Mouse (Mus musculus) embryonic facial prominence, embryonic 14.5 days (tissue): Measurements from ENCODE around the gene BC067074. TPM values are rescaled to one million over a fixed set of nuclear protein-coding genes. Genes with fewer than 3 reads are reported as not detected.
"Not testable (repeated sequence)": the region's sequence is repeated elsewhere in the genome, so short reads cannot be mapped to it uniquely, and the experiment has no call there.

Source experiments
- ATAC-seq: fragments of 200-750 bp; cut with Nextera tagmentation; 2 replicates; pipeline ENCODE4 v1.8.0; 2017; ENCODE audit warnings: low read depth, moderate number of reproducible peaks, moderate TSS enrichment
- DNase-seq: peaks from one replicate; pipeline ENCODE4 v3.0.0-alpha.2; 2015; ENCODE audit warnings: low spot score
- H3K27ac ChIP-seq: fragments of 300-500 bp; sonication (generic); replicated peaks from 2 replicates; pipeline ENCODE4 v1.5.1; 2014; ENCODE audit warnings: low read depth, mild to moderate bottlenecking, low read length, moderate library complexity
- H3K27me3 ChIP-seq: fragments of 300-500 bp; sonication (generic); replicated peaks from 2 replicates; pipeline ENCODE4 v1.6.1; 2014; ENCODE audit warnings: low read length; ENCODE audit not compliant: control insufficient read depth, insufficient read depth
- H3K36me3 ChIP-seq: fragments of 300-500 bp; sonication (generic); 2 replicates; pipeline ENCODE4 v1.6.1; 2014; ENCODE audit warnings: low read length, mixed read lengths; ENCODE audit not compliant: control insufficient read depth, insufficient read depth
- H3K4me1 ChIP-seq: fragments of 300-500 bp; sonication (generic); 2 replicates; pipeline ENCODE4 v1.6.1; 2014; ENCODE audit warnings: antibody characterized with exemption, low read length; ENCODE audit not compliant: control insufficient read depth, insufficient read depth
- H3K4me2 ChIP-seq: fragments of 300-500 bp; sonication (generic); 2 replicates; pipeline ENCODE4 v1.6.1; 2014; ENCODE audit warnings: low read depth, mild to moderate bottlenecking, low read length, moderate library complexity, mixed read lengths
- H3K4me3 ChIP-seq: fragments of 300-500 bp; sonication (generic); 2 replicates; pipeline ENCODE4 v1.5.1; 2014; ENCODE audit warnings: low read depth, mild to moderate bottlenecking, low read length
- H3K9ac ChIP-seq: fragments of 300-500 bp; sonication (generic); 2 replicates; pipeline ENCODE4 v1.6.1; 2014; ENCODE audit warnings: low read depth, mild to moderate bottlenecking, low read length, moderate library complexity, mixed read lengths
- H3K9me3 ChIP-seq: fragments of 300-500 bp; sonication (generic); 2 replicates; pipeline ENCODE4 v1.6.1; 2016; ENCODE audit warnings: low read length; ENCODE audit not compliant: control insufficient read depth
- WGBS: fragments of 180-500 bp; shearing (Covaris S2); extraction: QIAGEN DNeasy Blood & Tissue Kit; methylation state at CpG from one replicate; pipeline ENCODE4 v1.1.7; 2014; 5-methylcytosine and 5-hydroxymethylcytosine counted together
- polyA plus RNA-seq: library from polyadenylated mRNA; unstranded; fragments of >200 nt; fragmentation: Nextera tagmentation; extraction: Ambion mirVana; gene quantifications from 2 replicates; pipeline ENCODE4 v1.2.1, GENCODE M21; 2014

BC067074 gene
- polyA plus RNA-seq, 1 experiment from 2014 or later, result 6.9 TPM

DNA sequence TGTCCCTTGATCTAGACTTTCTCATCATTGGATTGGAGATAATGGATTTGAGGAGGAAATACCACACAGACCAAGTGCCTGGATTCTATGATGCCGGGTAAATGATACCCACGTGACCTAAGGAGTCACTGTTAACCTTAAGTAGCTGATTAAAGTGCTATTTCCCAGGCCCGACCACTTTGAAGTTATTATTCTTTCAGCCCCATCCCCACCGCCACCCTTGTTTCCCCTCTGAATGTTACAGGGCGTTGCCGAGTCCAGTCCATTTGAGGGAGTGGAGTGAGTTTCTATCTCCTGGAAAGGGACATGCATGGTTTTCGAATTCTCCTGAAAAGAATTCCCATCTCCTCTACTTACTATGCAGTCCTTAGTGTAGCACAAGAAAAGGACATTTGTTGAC lies 84.7 kb downstream of the BC067074 start:
- Histone ChIP-seq H3K9ac (no peak overlapping the region), H3K9me3 (no peaks in the 10 kb centered on the region), H3K4me2 (no peak overlapping the region), H3K4me3 (no peak overlapping the region), H3K4me1 (no peaks in the 10 kb centered on the region), H3K36me3 (no peaks in the 10 kb centered on the region), H3K27me3 (no peaks in the 10 kb centered on the region), H3K27ac (no peak overlapping the region)
- WGBS, result 79% methylated on average over 7 of the region's 7 CpGs
- no peak for ATAC-seq
- no peak for DNase-seq

DNA sequence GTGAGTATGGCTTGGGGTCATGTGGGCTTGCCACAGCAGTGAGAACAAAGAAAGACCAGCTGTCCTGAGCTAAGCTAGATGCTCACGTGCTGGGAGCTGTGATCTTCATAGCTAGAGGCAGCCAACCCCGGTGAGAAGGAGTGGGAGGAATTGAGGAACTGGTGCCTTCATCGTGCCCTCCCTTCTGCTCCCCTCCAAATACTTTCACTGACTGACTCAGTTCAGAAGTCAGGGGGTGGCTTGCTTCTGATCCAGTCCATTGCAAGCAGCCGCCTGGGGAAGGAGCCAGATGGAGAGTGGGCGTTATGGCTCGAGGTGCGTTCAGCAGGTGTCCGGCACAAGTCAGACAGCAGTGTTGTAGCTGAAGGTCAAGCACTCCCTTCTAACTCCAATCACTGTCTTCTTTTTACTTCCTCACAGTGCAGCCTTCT lies 86.0 kb downstream of the BC067074 start:
- 81% methylated on average over 8 of the region's 8 CpGs for WGBS
- H3K27ac ChIP-seq, result no peak overlapping the region
- H3K27me3 ChIP-seq, result no peaks in the 10 kb centered on the region
- no peak overlapping the region for H3K4me2 ChIP-seq
- no peak overlapping the region for H3K4me3 ChIP-seq
- ATAC-seq, result no peak
- no peaks in the 10 kb centered on the region for H3K4me1 ChIP-seq
- H3K9ac ChIP-seq, result no peak overlapping the region
- DNase-seq, result no peak
- no peaks in the 10 kb centered on the region for H3K36me3 ChIP-seq
- H3K9me3 ChIP-seq, result no peaks in the 10 kb centered on the region

DNA sequence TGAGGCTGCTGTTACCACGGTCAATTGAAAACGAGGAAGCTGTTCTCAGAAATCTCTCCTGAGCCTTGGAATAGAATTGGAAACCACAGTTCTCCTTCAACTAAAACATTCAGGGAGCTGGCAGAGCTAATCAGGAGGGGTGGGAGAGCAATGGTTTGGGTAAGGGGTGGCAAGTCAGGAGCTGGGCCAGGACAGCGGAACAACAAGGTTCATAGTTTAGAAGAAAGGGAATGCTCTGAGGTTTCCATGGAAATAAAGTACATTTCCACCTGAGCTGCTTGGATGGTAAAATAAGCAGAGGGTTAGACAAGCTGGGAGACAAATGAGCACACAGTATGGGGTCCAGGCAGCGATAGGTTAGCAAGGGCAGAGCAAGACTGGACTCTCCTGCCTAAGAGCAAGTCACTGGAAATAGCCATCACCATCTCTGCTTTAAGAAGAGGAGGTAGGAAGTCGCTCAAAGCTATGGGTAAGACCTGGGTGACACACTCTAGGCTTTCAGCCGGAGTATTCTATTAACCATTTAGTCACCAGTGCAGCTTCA lies 86.9 kb downstream of the BC067074 start:
- H3K27me3 ChIP-seq, result no peaks in the 10 kb centered on the region
- no peaks in the 10 kb centered on the region for H3K9me3 ChIP-seq
- ATAC-seq, result no peak
- DNase-seq, result no peak
- H3K4me2 ChIP-seq, result no peak overlapping the region
- no peaks in the 10 kb centered on the region for H3K4me1 ChIP-seq
- no peak overlapping the region for H3K27ac ChIP-seq
- H3K9ac ChIP-seq, result no peak overlapping the region
- no peak overlapping the region for H3K4me3 ChIP-seq
- no peaks in the 10 kb centered on the region for H3K36me3 ChIP-seq
- 52% methylated on average over 6 of the region's 6 CpGs for WGBS

DNA sequence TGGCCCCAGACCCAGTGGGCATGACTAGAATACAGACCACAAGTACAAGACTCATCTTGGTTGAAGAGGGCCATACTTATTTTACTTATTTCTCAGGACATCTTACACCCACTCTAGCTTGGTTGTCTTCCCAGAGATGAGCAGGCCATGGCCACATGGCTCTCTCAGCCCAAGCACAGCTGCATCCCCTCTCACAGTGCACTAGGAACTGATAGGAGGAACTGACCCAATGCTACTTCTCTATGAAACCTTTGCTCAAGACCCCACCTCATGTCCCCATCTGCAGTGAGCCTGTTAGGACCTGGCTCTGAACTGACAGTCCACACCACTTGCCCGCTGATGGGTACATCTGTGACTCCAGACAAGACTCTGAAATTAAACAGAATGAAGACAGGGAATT lies 88.8 kb downstream of the BC067074 start:
- Histone ChIP-seq H3K9me3 (no peaks in the 10 kb centered on the region), H3K4me2 (no peak overlapping the region), H3K27me3 (no peaks in the 10 kb centered on the region), H3K36me3 (no peaks in the 10 kb centered on the region), H3K4me3 (no peak overlapping the region), H3K4me1 (no peaks in the 10 kb centered on the region), H3K27ac (no peak overlapping the region), H3K9ac (no peak overlapping the region)
- ATAC-seq (no peak), DNase-seq (no peak)
- WGBS, result 64% methylated on average over 1 of the region's 1 CpGs

DNA sequence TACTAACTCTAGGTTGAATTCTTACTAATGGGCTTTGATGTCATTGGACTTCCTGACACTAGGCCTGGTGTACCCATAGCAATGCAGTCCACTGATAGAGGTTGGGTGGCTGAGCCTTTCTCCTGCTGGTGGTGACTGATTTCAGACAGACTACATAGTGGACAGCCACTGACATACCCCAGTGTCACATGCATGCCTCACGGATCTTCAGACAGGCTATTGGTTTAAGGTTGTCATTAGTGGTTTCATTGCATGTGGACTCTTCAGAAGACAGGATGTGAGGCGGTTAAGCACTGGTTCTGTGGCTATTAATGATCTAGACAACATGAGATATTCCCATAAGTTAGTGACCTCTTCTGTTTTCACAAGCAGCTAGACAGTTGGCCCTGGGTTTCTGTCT lies 89.2 kb downstream of the BC067074 start:
- Histone ChIP-seq H3K4me2 (no peak overlapping the region), H3K9ac (no peak overlapping the region), H3K27me3 (no peaks in the 10 kb centered on the region), H3K4me1 (no peaks in the 10 kb centered on the region), H3K9me3 (no peaks in the 10 kb centered on the region), H3K27ac (no peak overlapping the region), H3K36me3 (no peaks in the 10 kb centered on the region), H3K4me3 (no peak overlapping the region)
- no peak for DNase-seq
- 75% methylated on average over 2 of the region's 2 CpGs for WGBS
- ATAC-seq, result no peak

DNA sequence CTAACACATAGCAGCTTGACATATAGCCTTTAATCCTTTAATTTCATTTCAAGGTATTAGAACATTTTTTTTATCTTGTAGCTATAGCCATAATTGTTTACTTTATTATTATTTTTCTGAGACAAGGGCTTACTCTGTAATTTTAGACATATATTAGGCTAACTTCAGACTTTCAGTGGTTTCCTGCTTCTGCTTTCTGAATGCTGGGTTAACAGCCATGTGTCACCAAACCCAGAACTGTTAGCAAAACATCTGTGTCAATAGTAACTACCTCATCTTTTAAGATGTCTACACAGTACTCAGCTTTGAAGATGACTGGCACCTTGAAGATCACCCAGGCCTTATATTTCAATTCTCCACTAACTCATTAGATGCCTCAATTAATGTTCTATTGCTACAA lies 89.8 kb downstream of the BC067074 start:
- not testable (repeated sequence) for H3K9ac ChIP-seq, H3K9me3 ChIP-seq, DNase-seq, ATAC-seq, H3K4me3 ChIP-seq, H3K4me2 ChIP-seq, H3K4me1 ChIP-seq, H3K27ac ChIP-seq, H3K27me3 ChIP-seq, H3K36me3 ChIP-seq

DNA sequence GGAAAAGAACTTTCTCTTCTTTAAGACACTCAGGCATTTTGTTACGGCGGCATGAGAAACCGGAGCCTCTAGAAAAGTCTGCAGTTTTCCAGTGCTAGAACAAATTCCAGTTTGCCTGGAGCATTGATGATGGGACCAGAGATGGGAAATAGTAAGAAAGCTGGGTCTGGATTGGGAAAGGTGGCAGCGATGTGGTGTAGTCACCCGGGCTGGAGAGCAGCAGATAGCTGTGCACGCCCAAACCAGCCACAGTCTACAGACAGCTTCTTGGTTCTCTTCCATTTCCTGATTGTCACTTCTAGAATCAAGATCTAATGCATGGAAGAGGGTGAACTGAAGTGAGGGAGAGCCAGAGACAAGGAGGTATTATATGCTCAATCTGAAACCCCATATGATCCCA lies 100.4 kb downstream of the BC067074 start:
- no peak overlapping the region for H3K4me2 ChIP-seq
- H3K9ac ChIP-seq, result no peak overlapping the region
- ATAC-seq (no peak), DNase-seq (no peak)
- no peak overlapping the region for H3K27ac ChIP-seq
- H3K9me3 ChIP-seq, result no peaks in the 10 kb centered on the region
- H3K4me1 ChIP-seq, result no peaks in the 10 kb centered on the region
- no peak overlapping the region for H3K4me3 ChIP-seq
- H3K27me3 ChIP-seq, result no peaks in the 10 kb centered on the region
- 94% methylated on average over 6 of the region's 6 CpGs for WGBS
- H3K36me3 ChIP-seq, result no peaks in the 10 kb centered on the region

DNA sequence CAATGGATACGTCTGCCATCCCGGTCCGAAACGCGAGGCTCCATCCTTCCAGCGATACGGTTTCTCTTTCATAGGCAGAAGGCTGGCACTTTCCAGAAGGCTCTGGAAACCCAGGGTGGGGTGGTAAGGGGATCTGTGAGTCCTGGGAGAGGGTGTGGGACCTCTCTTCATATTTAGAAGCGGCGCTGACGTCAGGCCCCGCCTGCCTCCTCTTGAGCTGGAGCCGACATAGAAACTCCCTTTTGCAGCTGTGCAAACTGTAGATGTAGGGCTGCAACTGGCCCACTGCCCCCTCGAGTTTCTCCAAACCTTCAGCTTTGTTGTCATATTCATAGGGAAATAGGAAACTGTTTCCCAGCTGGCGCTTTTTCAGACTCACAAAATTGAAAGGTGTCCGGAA lies 101.6 kb downstream of the BC067074 start:
- no peaks in the 10 kb centered on the region for H3K4me1 ChIP-seq
- ATAC-seq (peak; percentile 30; the same call in 1 of the 2 replicates), DNase-seq (peak; percentile 73)
- no peak overlapping the region; the same call in 1 of the 2 replicates for H3K27ac ChIP-seq
- H3K9ac ChIP-seq, result no peak overlapping the region
- no peak overlapping the region; the same call in 1 of the 2 replicates for H3K4me2 ChIP-seq
- WGBS, result 74% methylated on average over 15 of the region's 15 CpGs
- no peaks in the 10 kb centered on the region for H3K9me3 ChIP-seq
- no peak overlapping the region for H3K4me3 ChIP-seq
- no peaks in the 10 kb centered on the region for H3K27me3 ChIP-seq
- no peaks in the 10 kb centered on the region for H3K36me3 ChIP-seq

DNA sequence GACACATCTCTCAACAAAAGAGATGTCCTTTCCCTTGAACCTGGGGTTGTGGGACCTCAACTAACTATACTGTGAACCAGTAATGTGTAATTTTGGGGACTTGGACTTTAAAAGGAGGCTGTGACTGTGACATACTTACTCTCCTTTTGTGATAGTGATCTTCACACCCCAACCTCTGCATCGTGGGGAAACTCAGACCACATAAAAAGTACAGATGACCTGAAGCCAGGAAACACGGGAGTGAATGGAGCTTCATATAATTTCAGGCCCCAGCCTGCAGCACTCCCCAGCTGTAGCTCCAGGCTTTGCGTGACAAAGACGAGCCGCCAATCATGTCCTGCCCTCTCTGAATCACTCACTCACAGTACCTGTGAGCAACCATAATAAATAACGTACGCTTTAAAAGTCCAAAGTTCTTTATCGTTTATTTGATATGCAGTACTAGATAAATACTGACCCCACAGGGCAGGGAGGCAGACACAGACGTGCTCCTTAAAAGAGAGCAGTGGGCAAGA lies 104.1 kb downstream of the BC067074 start:
- no peaks in the 10 kb centered on the region for H3K36me3 ChIP-seq
- WGBS, result 77% methylated on average over 9 of the region's 9 CpGs
- H3K4me2 ChIP-seq, result no peak overlapping the region
- DNase-seq, result no peak
- H3K27me3 ChIP-seq, result no peaks in the 10 kb centered on the region
- H3K4me1 ChIP-seq, result no peaks in the 10 kb centered on the region
- no peak overlapping the region for H3K27ac ChIP-seq
- no peak for ATAC-seq
- H3K9me3 ChIP-seq, result no peaks in the 10 kb centered on the region
- H3K9ac ChIP-seq, result no peak overlapping the region
- H3K4me3 ChIP-seq, result no peak overlapping the region
